Mouse (Mus musculus) limb, embryonic 14.5 days (tissue): ENCODE measurements around the gene 4930442H23Rik. TPM values are rescaled to one million over a fixed set of nuclear protein-coding genes. Genes with fewer than 3 reads are reported as not detected.

Source experiments
- ATAC-seq: fragments of 200-750 bp; cut with Nextera tagmentation; 2 replicates; pipeline ENCODE4 v1.8.0; 2017; ENCODE audit warnings: low read depth, moderate number of reproducible peaks, moderate TSS enrichment; ENCODE audit not compliant: low FRiP score
- DNase-seq: peaks from one replicate; pipeline ENCODE4 v3.0.0-alpha.2; 2015; ENCODE audit warnings: low spot score
- H3K27ac ChIP-seq: fragments of 300-500 bp; sonication (generic); replicated peaks from 2 replicates; pipeline ENCODE4 v1.5.1; 2014; ENCODE audit warnings: low read depth, mild to moderate bottlenecking, low read length, moderate library complexity, mixed read lengths
- H3K27me3 ChIP-seq: fragments of 300-500 bp; sonication (generic); 2 replicates; pipeline ENCODE4 v1.6.1; 2014; ENCODE audit warnings: low read length, mixed read lengths; ENCODE audit not compliant: control insufficient read depth, insufficient read depth
- H3K36me3 ChIP-seq: fragments of 300-500 bp; sonication (generic); 2 replicates; pipeline ENCODE4 v1.6.1; 2014; ENCODE audit warnings: mild to moderate bottlenecking, low read length, moderate library complexity, mixed read lengths; ENCODE audit not compliant: control insufficient read depth, insufficient read depth
- H3K4me1 ChIP-seq: fragments of 300-500 bp; sonication (generic); 2 replicates; pipeline ENCODE4 v1.6.1; 2014; ENCODE audit warnings: antibody characterized with exemption, low read length, mixed read lengths; ENCODE audit not compliant: control insufficient read depth, insufficient read depth
- H3K4me2 ChIP-seq: fragments of 300-500 bp; sonication (generic); replicated peaks from 2 replicates; pipeline ENCODE4 v1.6.1; 2014; ENCODE audit warnings: low read depth, mild to moderate bottlenecking, low read length, moderate library complexity; ENCODE audit not compliant: severe bottlenecking
- H3K4me3 ChIP-seq: fragments of 300-500 bp; sonication (generic); replicated peaks from 2 replicates; pipeline ENCODE4 v1.5.1; 2014; ENCODE audit warnings: low read length
- H3K9ac ChIP-seq: fragments of 300-500 bp; sonication (generic); 2 replicates; pipeline ENCODE4 v1.6.1; 2014; ENCODE audit warnings: mild to moderate bottlenecking, low read depth, low read length, moderate library complexity; ENCODE audit not compliant: severe bottlenecking
- H3K9me3 ChIP-seq: fragments of 300-500 bp; sonication (generic); 2 replicates; pipeline ENCODE4 v1.6.1; 2016; ENCODE audit warnings: low read length; ENCODE audit not compliant: control insufficient read depth
- POLR2A ChIP-seq: fragments of 200-500 bp; IDR thresholded peaks from 2 replicates; pipeline ENCODE4 v1.8.0; 2012; ENCODE audit warnings: inconsistent platforms, mild to moderate bottlenecking, moderate library complexity, borderline replicate concordance; ENCODE audit not compliant: insufficient read depth, insufficient read length; ENCODE audit errors: extremely low read depth
- WGBS: fragments of 180-500 bp; shearing (Covaris S2); extraction: QIAGEN DNeasy Blood & Tissue Kit; methylation state at CpG from one replicate; pipeline ENCODE4 v1.1.7; 2014; 5-methylcytosine and 5-hydroxymethylcytosine counted together
- polyA plus RNA-seq, 2 experiments: library from polyadenylated mRNA; depleted of rRNA in 1 of 2; stranded (reverse) in 1 of 2; unstranded in 1 of 2; fragments of >200 nt; fragmentation: Nextera tagmentation in 1 of 2; extraction: Ambion mirVana in 1 of 2; gene quantifications; 2 replicates each; pipeline versions ENCODE4 v1.2.1 to v1.2.3; 2012 to 2014

4930442H23Rik gene
- polyA plus RNA-seq, 2 experiments = not detected

GRCm38 (mm10) chr10:81139529-81139846, 44.2 kb downstream of the 4930442H23Rik start:
- H3K27me3 ChIP-seq = peaks cover 15% of the 10 kb centered on the region
- DNase-seq (no peak), ATAC-seq (no peak)
- 85% methylated on average over 4 of the region's 4 CpGs for WGBS
- peak overlapping the region; percentile 90 for H3K4me2 ChIP-seq
- peaks cover 14% of the 10 kb centered on the region for H3K36me3 ChIP-seq
- peaks cover 42% of the 10 kb centered on the region for H3K4me1 ChIP-seq
- no peak overlapping the region for H3K27ac ChIP-seq
- no peak overlapping the region for H3K9ac ChIP-seq
- no peaks in the 10 kb centered on the region for H3K9me3 ChIP-seq
- H3K4me3 ChIP-seq = 0 out of 2 replicates have a peak overlapping the region, but pooled peaks have one; percentile 93
- TF ChIP-seq POLR2A = no peak

- no peak overlapping the region for H3K27ac ChIP-seq
- no peaks in the 10 kb centered on the region for H3K9me3 ChIP-seq
- H3K4me2 ChIP-seq = peak overlapping the region; percentile 90
- no peak for ATAC-seq
- peak overlapping the region; percentile 93 for H3K4me3 ChIP-seq
- peaks cover 45% of the 10 kb centered on the region for H3K4me1 ChIP-seq
- DNase-seq = no peak
- TF ChIP-seq POLR2A = no peak
- peaks cover 20% of the 10 kb centered on the region for H3K27me3 ChIP-seq
- peaks cover 8% of the 10 kb centered on the region for H3K36me3 ChIP-seq
- H3K9ac ChIP-seq = peak overlapping the region; percentile 85
- WGBS = 52% methylated on average over 11 of the region's 11 CpGs
Observed at GRCm38 (mm10) chr10:81138821-81139528, 44.7 kb downstream of the 4930442H23Rik start.

GRCm38 (mm10) chr10:81138131-81138782, 45.4 kb downstream of the 4930442H23Rik start:
- peak overlapping the region; percentile 85 for H3K9ac ChIP-seq
- H3K9me3 ChIP-seq = no peaks in the 10 kb centered on the region
- H3K27me3 ChIP-seq = peaks cover 23% of the 10 kb centered on the region
- peak overlapping the region; percentile 90 for H3K4me2 ChIP-seq
- DNase-seq (no peak), ATAC-seq (no peak)
- 0 out of 2 replicates have a peak, but pooled peaks cover 3% of the 10 kb centered on the region for H3K36me3 ChIP-seq
- H3K27ac ChIP-seq = peak overlapping the region; percentile 81
- WGBS = 3% methylated on average over 18 of the region's 24 CpGs
- peaks cover 47% of the 10 kb centered on the region for H3K4me1 ChIP-seq
- TF ChIP-seq POLR2A = 0 out of 2 replicates have a peak, but pooled peaks have one; percentile 5
- H3K4me3 ChIP-seq = peak overlapping the region; percentile 93

- Histone ChIP-seq H3K4me3 (peak overlapping the region; percentile 93), H3K9me3 (no peaks in the 10 kb centered on the region), H3K36me3 (0 out of 2 replicates have a peak, but pooled peaks cover 3% of the 10 kb centered on the region), H3K27me3 (peaks cover 23% of the 10 kb centered on the region), H3K4me1 (peaks cover 47% of the 10 kb centered on the region), H3K4me2 (peak overlapping the region; percentile 90), H3K27ac (peak overlapping the region; percentile 99), H3K9ac (peak overlapping the region; percentile 96)
- TF ChIP-seq POLR2A = no peak
- DNase-seq (peak; percentile 98), ATAC-seq (peak; percentile 93)
- WGBS = under 1% methylated on average over 62 of the region's 89 CpGs
Observed at GRCm38 (mm10) chr10:81137252-81138130, 46.2 kb downstream of the 4930442H23Rik start.

GRCm38 (mm10) chr10:81136706-81137231, 46.9 kb downstream of the 4930442H23Rik start:
- Histone ChIP-seq H3K9ac (peak overlapping the region; percentile 96), H3K36me3 (no peaks in the 10 kb centered on the region), H3K27me3 (peaks cover 23% of the 10 kb centered on the region), H3K4me3 (peak overlapping the region; percentile 93), H3K9me3 (no peaks in the 10 kb centered on the region), H3K4me2 (peak overlapping the region; percentile 96), H3K4me1 (peaks cover 46% of the 10 kb centered on the region), H3K27ac (peak overlapping the region; percentile 99)
- ATAC-seq (peak; percentile 64), DNase-seq (no peak)
- WGBS = under 1% methylated on average over 47 of the region's 50 CpGs
- 0 out of 2 replicates have a peak, but pooled peaks have one; percentile 6 for TF ChIP-seq POLR2A
